Mouse (Mus musculus) CD8-positive naive resting alpha-beta T cell, adult 2 months (primary cell): Measurements from ENCODE around the gene Ak5.
"Not testable (repeated sequence)": the region's sequence is repeated elsewhere in the genome, so short reads cannot be mapped to it uniquely, and the experiment has no call there.

Source experiments
- DNase-seq, 2 experiments: peaks; one replicate each; pipeline ENCODE4 v3.0.0; 2022; ENCODE audit warnings: low read depth in 2 of 2, low spot score in 2 of 2

Gene Ak5

GRCm38 (mm10) chr3:152625061-152625820 is 42.9 kb downstream of the Ak5 start:
- no peak for DNase-seq

GRCm38 (mm10) chr3:152620534-152620933 is 47.6 kb downstream of the Ak5 start:
- DNase-seq: no peak

GRCm38 (mm10) chr3:152620058-152620457 is 48.1 kb downstream of the Ak5 start:
- DNase-seq: no peak

DNA sequence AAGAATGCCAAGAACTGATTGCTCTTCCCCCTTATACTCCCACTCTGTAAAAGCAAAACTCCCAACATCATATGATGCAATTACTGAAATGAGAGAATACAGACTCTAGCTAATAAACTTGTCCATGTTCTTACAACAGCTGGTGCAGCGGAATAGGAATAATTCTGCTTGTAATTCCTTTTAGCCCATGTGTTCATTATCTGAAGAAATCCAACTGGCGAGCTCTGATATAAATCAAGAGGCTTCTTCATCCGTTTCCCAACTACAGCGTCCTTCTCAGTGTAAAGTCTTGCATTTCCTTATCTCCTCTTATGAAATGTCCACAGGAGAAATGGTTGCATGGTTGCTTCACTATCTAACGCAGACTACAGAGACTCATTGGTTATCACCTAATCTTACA is 59.1 kb downstream of the Ak5 start:
- no peak for DNase-seq

DNA sequence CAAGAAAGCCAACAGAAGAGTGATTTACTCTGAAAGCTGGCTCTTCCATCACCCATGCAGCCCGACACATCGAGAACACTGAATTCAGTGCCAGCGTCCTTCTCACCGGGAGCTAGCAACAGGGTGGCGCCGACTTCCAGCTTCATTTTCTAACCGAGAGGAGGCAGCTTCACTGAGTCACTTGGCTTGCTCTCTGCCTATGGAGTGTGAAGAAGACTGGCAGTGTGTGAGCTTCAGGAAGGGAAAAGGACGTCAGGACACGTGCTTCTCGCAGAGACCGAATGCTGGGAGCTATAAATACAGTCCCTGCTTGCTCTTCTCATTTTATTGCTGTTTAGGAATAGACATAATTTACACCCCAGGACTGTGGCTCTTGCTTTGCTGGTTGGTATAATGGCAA is 62.3 kb downstream of the Ak5 start:
- DNase-seq: no peak

- no peak for DNase-seq
These were observed 68.5 kb downstream of the Ak5 start for GRCm38 (mm10) chr3:152599679-152600078.

- DNase-seq: no peak
These were observed 71.6 kb downstream of the Ak5 start for GRCm38 (mm10) chr3:152596406-152597050.

- DNase-seq: no peak
These were observed 75.3 kb downstream of the Ak5 start for GRCm38 (mm10) chr3:152592767-152593425.

- DNase-seq: no peak
These were observed 77.7 kb downstream of the Ak5 start for GRCm38 (mm10) chr3:152590491-152590890.

DNA sequence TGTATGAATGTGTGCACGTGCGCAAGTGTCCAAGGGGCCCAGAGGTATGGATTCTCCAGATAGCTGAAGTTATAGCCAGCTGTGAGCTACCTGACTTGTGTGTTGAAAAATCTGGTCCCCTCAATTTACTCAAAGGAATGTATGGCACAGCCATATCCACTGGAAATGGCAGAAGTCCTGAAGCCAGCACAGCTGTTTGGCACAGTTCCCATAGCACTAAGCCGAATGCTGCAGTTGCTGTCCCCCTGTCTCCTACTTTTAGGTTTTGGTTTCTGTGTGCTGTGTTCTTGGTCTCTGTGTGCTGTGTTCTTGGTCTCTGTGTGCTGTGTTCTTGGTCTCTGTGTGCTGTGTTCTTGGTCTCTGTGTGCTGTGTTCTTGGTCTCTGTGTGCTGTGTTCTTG is 79.1 kb downstream of the Ak5 start:
- not testable (repeated sequence) for DNase-seq

- DNase-seq: no peak
These were observed 81.2 kb downstream of the Ak5 start for GRCm38 (mm10) chr3:152587007-152587406.

- DNase-seq: no peak
These were observed 82.0 kb downstream of the Ak5 start for GRCm38 (mm10) chr3:152586191-152586590.

GRCm38 (mm10) chr3:152585581-152585980 is 82.6 kb downstream of the Ak5 start:
- DNase-seq: no peak

DNA sequence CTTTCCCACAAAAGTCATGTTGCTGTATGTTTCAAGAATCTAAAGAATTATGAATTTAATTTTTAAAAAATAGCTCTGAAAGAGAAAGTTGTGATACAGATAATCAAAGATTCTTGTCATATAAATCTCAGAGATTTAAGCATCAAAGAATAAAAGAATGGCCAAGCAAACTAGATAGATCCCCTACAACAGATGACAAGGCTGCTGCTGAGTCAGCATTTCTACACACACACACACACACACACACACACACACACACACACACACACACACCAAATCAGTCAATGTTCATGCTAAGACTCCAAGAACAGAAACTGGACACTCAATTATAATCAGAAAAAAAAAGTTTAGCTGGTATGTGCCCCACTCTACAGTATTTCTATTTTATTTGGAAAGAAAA is 85.1 kb downstream of the Ak5 start:
- no peak for DNase-seq

DNA sequence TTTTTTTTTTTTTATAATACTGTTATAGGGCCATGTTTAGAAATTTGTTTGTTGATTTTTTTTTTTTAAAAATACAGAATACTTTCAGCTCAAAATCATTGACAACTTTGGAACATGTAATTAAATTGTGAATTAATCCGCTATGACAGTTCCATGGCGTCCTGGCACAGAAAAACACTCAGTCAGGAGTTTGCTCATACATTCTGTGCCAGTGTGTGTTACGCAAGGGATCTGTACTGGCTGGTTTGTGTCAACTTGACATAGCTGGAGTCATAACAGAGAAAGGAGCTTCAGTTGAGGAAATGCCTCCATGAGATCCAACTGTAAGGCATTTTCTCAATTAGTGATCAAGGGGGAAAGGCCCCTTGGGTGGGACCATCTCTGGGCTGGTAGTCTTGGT is 86.3 kb downstream of the Ak5 start:
- not testable (repeated sequence) for DNase-seq

GRCm38 (mm10) chr3:152579984-152580591 is 88.1 kb downstream of the Ak5 start:
- DNase-seq: no peak

GRCm38 (mm10) chr3:152578282-152579228 is 89.6 kb downstream of the Ak5 start:
- no peak for DNase-seq

GRCm38 (mm10) chr3:152577763-152578162 is 90.4 kb downstream of the Ak5 start:
- no peak for DNase-seq

GRCm38 (mm10) chr3:152577273-152577672 is 90.9 kb downstream of the Ak5 start:
- DNase-seq: no peak

- no peak for DNase-seq
These were observed 98.9 kb downstream of the Ak5 start for GRCm38 (mm10) chr3:152569242-152569605.
